ENCODE assay signal across 29 mouse cellular contexts in the genomic region with DNA sequence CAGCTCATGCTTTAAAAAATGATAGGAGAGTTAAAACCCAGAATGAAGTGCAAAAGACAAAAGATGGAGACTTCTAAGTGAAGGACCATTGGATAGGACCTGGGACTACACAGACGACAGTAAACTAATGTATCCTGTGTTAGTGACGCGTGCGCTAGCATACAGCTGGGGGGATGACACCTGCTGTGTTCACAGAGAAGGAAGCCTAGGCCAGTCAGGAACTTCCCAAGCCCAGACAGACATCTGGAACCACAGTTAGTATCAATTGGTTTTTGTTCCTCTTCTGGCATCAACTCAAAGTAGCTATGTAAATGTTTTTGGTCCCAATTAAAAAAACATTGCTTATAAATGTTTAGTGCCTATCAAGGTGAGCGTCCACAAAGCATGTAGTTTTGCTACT. TPM values are rescaled to one million over a fixed set of nuclear protein-coding genes. Genes with fewer than 3 reads are reported as not detected.
DNase-seq lines count a peak whose midpoint lies in the region; ATAC-seq lines count a peak whose summit lies in the region.
"Had no signal": no experiment of that assay in that cellular context is flagged by ENCODE, and none has a peak within 500 bp of the region (broad histone marks: within the 10 kb centered on the region; RNA-seq: fewer than 3 reads in every experiment).

No protein-coding gene starts in this region.

- WGBS in intestine, embryonic 14.5 days, result 82% methylated on average over 5 of the region's 5 CpGs
- WGBS in intestine, embryonic 16.5 days, result 84% methylated on average over 5 of the region's 5 CpGs

- H3K27ac ChIP-seq in intestine, embryonic 14.5 days (ENCODE audit: low read depth), result no peak overlapping the region
- H3K27ac ChIP-seq in intestine, embryonic 16.5 days (ENCODE audit: low read length), result no peak overlapping the region
- H3K27ac ChIP-seq: embryonic facial prominence, embryonic 10.5 days; embryonic facial prominence, embryonic 13.5 days; forebrain, embryonic 12.5 days; forebrain, embryonic 15.5 days; heart, embryonic 15.5 days; hindbrain, embryonic 14.5 days; hindbrain, postnatal 0 days had no signal

- H3K27me3 ChIP-seq in intestine, embryonic 14.5 days (replicated peaks; ENCODE audit: control insufficient read depth, insufficient read depth, low read length), result no peaks in the 10 kb centered on the region
- H3K27me3 ChIP-seq in intestine, embryonic 16.5 days (replicated peaks; ENCODE audit: control insufficient read depth, insufficient read depth, low read length), result no peaks in the 10 kb centered on the region
- H3K27me3 ChIP-seq: embryonic facial prominence, embryonic 13.5 days; forebrain, embryonic 12.5 days; forebrain, embryonic 15.5 days; heart, embryonic 12.5 days; heart, embryonic 15.5 days had no signal

- peak; percentile 6 for DNase-seq in intestine, embryonic 14.5 days (ENCODE audit: low spot score)
- no peak for DNase-seq in frontal cortex, postnatal 14 days (ENCODE audit: low spot score in 2 of 2)
- DNase-seq in layer of hippocampus, adult 9-10 months (ENCODE audit: low spot score), result no peak
- DNase-seq: adrenal gland, adult 2 months; adrenal gland, postnatal 25 days; cerebellum, adult 2 months; cerebellum, adult 9-11 months; cerebellum, postnatal 25 days; embryo, embryonic 11 days; gastrocnemius, postnatal 36 days; heart, adult 18-20 months; heart, postnatal 10 days; heart, postnatal 4 days; kidney, adult 11 months; kidney, adult 8-10 months had no signal

- H3K9ac ChIP-seq in intestine, embryonic 14.5 days (ENCODE audit: low read length), result no peak overlapping the region
- no peak overlapping the region for H3K9ac ChIP-seq in intestine, embryonic 16.5 days (ENCODE audit: low read depth, low read length)
- H3K9ac ChIP-seq: embryonic facial prominence, embryonic 13.5 days; forebrain, embryonic 12.5 days; forebrain, embryonic 15.5 days; heart, embryonic 12.5 days; heart, embryonic 15.5 days; hindbrain, embryonic 14.5 days had no signal

- 0 out of 2 replicates have a peak, but pooled peaks cover 10% of the 10 kb centered on the region for H3K36me3 ChIP-seq in intestine, embryonic 14.5 days (ENCODE audit: control insufficient read depth, insufficient read depth, low read length)
- no peaks in the 10 kb centered on the region for H3K36me3 ChIP-seq in intestine, embryonic 16.5 days (ENCODE audit: control insufficient read depth, insufficient read depth, low read length)
- H3K36me3 ChIP-seq: forebrain, embryonic 12.5 days; G1E had no signal

- H3K4me1 ChIP-seq in intestine, embryonic 14.5 days (replicated peaks; ENCODE audit: control insufficient read depth, insufficient read depth, low read length), result no peaks in the 10 kb centered on the region
- H3K4me1 ChIP-seq in intestine, embryonic 16.5 days (ENCODE audit: control insufficient read depth, insufficient read depth, low read length), result no peaks in the 10 kb centered on the region
- H3K4me1 ChIP-seq: forebrain, embryonic 15.5 days; heart, embryonic 12.5 days; heart, embryonic 15.5 days had no signal

- H3K4me2 ChIP-seq in intestine, embryonic 14.5 days (ENCODE audit: low read length), result no peak overlapping the region
- H3K4me2 ChIP-seq in intestine, embryonic 16.5 days (ENCODE audit: low read depth, low read length), result no peak overlapping the region
- H3K4me2 ChIP-seq: embryonic facial prominence, embryonic 13.5 days; forebrain, embryonic 12.5 days; forebrain, embryonic 15.5 days; heart, embryonic 12.5 days; heart, embryonic 15.5 days; hindbrain, embryonic 14.5 days had no signal

- no peak overlapping the region for H3K4me3 ChIP-seq in intestine, embryonic 14.5 days (ENCODE audit: low read depth, low read length)
- no peak overlapping the region for H3K4me3 ChIP-seq in intestine, embryonic 16.5 days (ENCODE audit: low read length)
- H3K4me3 ChIP-seq: embryonic facial prominence, embryonic 10.5 days; embryonic facial prominence, embryonic 13.5 days; erythroblast, embryonic 14.5 days; forebrain, embryonic 12.5 days; forebrain, embryonic 15.5 days; heart, embryonic 12.5 days; heart, embryonic 15.5 days had no signal

- H3K9me3 ChIP-seq in intestine, embryonic 14.5 days (ENCODE audit: control insufficient read depth, low read length), result no peaks in the 10 kb centered on the region
- H3K9me3 ChIP-seq in intestine, embryonic 16.5 days (ENCODE audit: control insufficient read depth, low read length), result no peaks in the 10 kb centered on the region
- H3K9me3 ChIP-seq: embryonic facial prominence, embryonic 10.5 days; embryonic facial prominence, embryonic 13.5 days; forebrain, embryonic 12.5 days; forebrain, embryonic 15.5 days; G1E; heart, embryonic 15.5 days had no signal

- no peak for ATAC-seq in intestine, embryonic 14.5 days (replicated peaks; ENCODE audit: low FRiP score, low TSS enrichment, low read depth)
- ATAC-seq in intestine, embryonic 16.5 days, result no peak
- peak; percentile 52; the same call in 1 of the 2 replicates for ATAC-seq in common myeloid progenitor, adult 5-6 weeks (replicated peaks; ENCODE audit: low read depth, poor library complexity, severe bottlenecking)
- 0 out of 2 replicates have a peak, but pooled peaks have one; percentile 14 for ATAC-seq in megakaryocyte progenitor cell, adult 5-6 weeks (replicated peaks; ENCODE audit: poor library complexity)
- ATAC-seq: forebrain, embryonic 15.5 days; hindbrain, postnatal 0 days; inflammation-experienced regulatory T-cells, adult 6 months had no signal

RNA-seq across cellular contexts. Expression of gene Ttc32, which starts 10.4 kb away (rescaled TPM):
- 25.3 and 25.6 TPM in 2 replicates for polyA plus RNA-seq in intestine, embryonic 14.5 days (2014; fragmentation: Nextera tagmentation; extraction: Ambion mirVana)
- 33.9 and 35.8 TPM in 2 replicates for polyA plus RNA-seq in intestine, embryonic 16.5 days (2015; fragmentation: Nextera tagmentation; extraction: Ambion mirVana)
- total RNA-seq in common myeloid progenitor, adult 5-6 weeks (2017), result 18.0 and 36.4 TPM in 2 replicates
- total RNA-seq in megakaryocyte progenitor cell, adult 5-6 weeks (2015), result 41.9 and 43.1 TPM in 2 replicates
- total RNA-seq in megakaryocyte progenitor cell, adult 5-6 weeks (2017), result 23.2 and 29.7 TPM in 2 replicates
- polyA plus RNA-seq: G1E had no signal

Comparison
In these comparisons a context has a peak if more than half of its experiments do, and no peak if none do; other contexts are left out.
1. ATAC-seq: peak in common myeloid progenitor, adult 5-6 weeks (single experiment) and megakaryocyte progenitor cell, adult 5-6 weeks (single experiment); none in intestine, embryonic 14.5 days (single experiment) and intestine, embryonic 16.5 days (single experiment).